Mouse (Mus musculus): ENCODE results near the gene Ndufs6. TPM values are rescaled to one million over a fixed set of nuclear protein-coding genes. Genes with fewer than 3 reads are reported as not detected.
A peak's percentile ranks its signal among the peaks of the same experiment; 100 is the strongest.

Ndufs6 gene
- polyA plus RNA-seq, 1 experiment from 2014 or later = 401 TPM

- H3K4me3 ChIP-seq = no peak overlapping the region
- no peak overlapping the region for H3K27ac ChIP-seq
- no peaks in the 10 kb centered on the region for H3K36me3 ChIP-seq
- no peaks in the 10 kb centered on the region for H3K9me3 ChIP-seq
- DNase-seq (ENCODE audit: low spot score) = no peak
- peaks cover 14% of the 10 kb centered on the region for H3K4me1 ChIP-seq (replicated peaks)
- no peaks in the 10 kb centered on the region; the same call in 1 of the 2 replicates for H3K27me3 ChIP-seq (ENCODE audit: insufficient read depth, poor library complexity, severe bottlenecking)
- WGBS = 79% methylated on average over 9 of the region's 9 CpGs
Observed at GRCm38 (mm10) chr13:73345102-73345890, 17.0 kb upstream of the Ndufs6 start.

- Histone ChIP-seq H3K4me1 (replicated peaks) (peaks cover 8% of the 10 kb centered on the region), H3K27me3 (ENCODE audit: insufficient read depth, poor library complexity, severe bottlenecking) (no peaks in the 10 kb centered on the region; the same call in 1 of the 2 replicates), H3K36me3 (no peaks in the 10 kb centered on the region), H3K27ac (no peak overlapping the region), H3K9me3 (no peaks in the 10 kb centered on the region), H3K4me3 (no peak overlapping the region)
- 69% methylated on average over 7 of the region's 7 CpGs for WGBS
- DNase-seq (ENCODE audit: low spot score) = no peak
Observed at GRCm38 (mm10) chr13:73336753-73337152, 8.4 kb upstream of the Ndufs6 start.

- Histone ChIP-seq H3K4me3 (peak overlapping the region; percentile 80), H3K9me3 (no peaks in the 10 kb centered on the region), H3K36me3 (no peaks in the 10 kb centered on the region), H3K4me1 (replicated peaks) (peaks cover 41% of the 10 kb centered on the region), H3K27me3 (ENCODE audit: insufficient read depth, poor library complexity, severe bottlenecking) (no peaks in the 10 kb centered on the region), H3K27ac (peak overlapping the region; percentile 93)
- DNase-seq (ENCODE audit: low spot score) = no peak
- WGBS = 81% methylated on average over 3 of the region's 3 CpGs
Observed at GRCm38 (mm10) chr13:73331736-73332135, 3.4 kb upstream of the Ndufs6 start.

GRCm38 (mm10) chr13:73330844-73331501 is 2.6 kb upstream of the Ndufs6 start:
- H3K27ac ChIP-seq = peak overlapping the region; percentile 93
- peak; percentile 86 for DNase-seq (ENCODE audit: low spot score)
- H3K4me3 ChIP-seq = peak overlapping the region; percentile 80
- H3K4me1 ChIP-seq (replicated peaks) = peaks cover 41% of the 10 kb centered on the region
- no peaks in the 10 kb centered on the region for H3K9me3 ChIP-seq
- WGBS = under 1% methylated on average over 42 of the region's 42 CpGs
- H3K36me3 ChIP-seq = peaks cover 7% of the 10 kb centered on the region
- no peaks in the 10 kb centered on the region for H3K27me3 ChIP-seq (ENCODE audit: insufficient read depth, poor library complexity, severe bottlenecking)

- no peak overlapping the region for H3K27ac ChIP-seq
- peaks cover 82% of the 10 kb centered on the region for H3K36me3 ChIP-seq
- H3K4me3 ChIP-seq = no peak overlapping the region
- 91% methylated on average over 4 of the region's 4 CpGs for WGBS
- H3K4me1 ChIP-seq (replicated peaks) = peaks cover 17% of the 10 kb centered on the region
- H3K9me3 ChIP-seq = no peaks in the 10 kb centered on the region
- DNase-seq (ENCODE audit: low spot score) = no peak
- H3K27me3 ChIP-seq (ENCODE audit: insufficient read depth, poor library complexity, severe bottlenecking) = no peaks in the 10 kb centered on the region
Observed at GRCm38 (mm10) chr13:73323406-73323805, 4.9 kb downstream of the Ndufs6 start.

- Histone ChIP-seq H3K4me1 (replicated peaks) (peaks cover 11% of the 10 kb centered on the region), H3K27me3 (ENCODE audit: insufficient read depth, poor library complexity, severe bottlenecking) (no peaks in the 10 kb centered on the region), H3K4me3 (no peak overlapping the region), H3K27ac (no peak overlapping the region), H3K36me3 (peaks cover 90% of the 10 kb centered on the region), H3K9me3 (peaks cover 5% of the 10 kb centered on the region)
- no peak for DNase-seq (ENCODE audit: low spot score)
- 83% methylated on average over 10 of the region's 10 CpGs for WGBS
Observed at GRCm38 (mm10) chr13:73322626-73323025, 5.7 kb downstream of the Ndufs6 start.

- Histone ChIP-seq H3K4me3 (no peak overlapping the region), H3K36me3 (peaks cover 95% of the 10 kb centered on the region), H3K27ac (no peak overlapping the region), H3K9me3 (peaks cover 13% of the 10 kb centered on the region), H3K27me3 (ENCODE audit: insufficient read depth, poor library complexity, severe bottlenecking) (no peaks in the 10 kb centered on the region), H3K4me1 (replicated peaks) (peaks cover 7% of the 10 kb centered on the region; the same call in 1 of the 2 replicates)
- WGBS = 96% methylated on average over 4 of the region's 4 CpGs
- no peak for DNase-seq (ENCODE audit: low spot score)
Observed at GRCm38 (mm10) chr13:73320048-73320447, 8.3 kb downstream of the Ndufs6 start.

GRCm38 (mm10) chr13:73310183-73310929 is 18.0 kb downstream of the Ndufs6 start:
- DNase-seq (ENCODE audit: low spot score) = peak; percentile 76
- peaks cover 36% of the 10 kb centered on the region; the same call in 1 of the 2 replicates for H3K27me3 ChIP-seq (ENCODE audit: insufficient read depth, poor library complexity, severe bottlenecking)
- 21% methylated on average over 8 of the region's 8 CpGs for WGBS
- peaks cover 23% of the 10 kb centered on the region for H3K4me1 ChIP-seq (replicated peaks)
- no peak overlapping the region for H3K4me3 ChIP-seq
- no peaks in the 10 kb centered on the region for H3K36me3 ChIP-seq
- H3K9me3 ChIP-seq = no peaks in the 10 kb centered on the region
- peak overlapping the region; percentile 18; the same call in 1 of the 2 replicates for H3K27ac ChIP-seq

- WGBS = 66% methylated on average over 4 of the region's 4 CpGs
Observed at GRCm38 (mm10) chr13:73306430-73306829, 21.9 kb downstream of the Ndufs6 start.

GRCm38 (mm10) chr13:73306085-73306410 is 22.3 kb downstream of the Ndufs6 start:
- Histone ChIP-seq H3K27me3 (ENCODE audit: insufficient read depth, poor library complexity, severe bottlenecking) (peaks cover 38% of the 10 kb centered on the region), H3K27ac (peak overlapping the region; percentile 77), H3K9me3 (no peaks in the 10 kb centered on the region), H3K36me3 (no peaks in the 10 kb centered on the region), H3K4me3 (no peak overlapping the region), H3K4me1 (replicated peaks) (peaks cover 41% of the 10 kb centered on the region)
- 38% methylated on average over 4 of the region's 4 CpGs for WGBS
- no peak for DNase-seq (ENCODE audit: low spot score)

More at GRCm38 (mm10) chr13:73306430-73306829, 21.9 kb downstream of the Ndufs6 start:
- Histone ChIP-seq H3K27me3 (ENCODE audit: insufficient read depth, poor library complexity, severe bottlenecking) (peaks cover 42% of the 10 kb centered on the region), H3K36me3 (no peaks in the 10 kb centered on the region), H3K4me1 (replicated peaks) (peaks cover 41% of the 10 kb centered on the region), H3K27ac (peak overlapping the region; percentile 24; the same call in 1 of the 2 replicates), H3K4me3 (no peak overlapping the region), H3K9me3 (no peaks in the 10 kb centered on the region)
- DNase-seq (ENCODE audit: low spot score) = no peak

GRCm38 (mm10) chr13:73305398-73306084 is 22.8 kb downstream of the Ndufs6 start:
- DNase-seq (ENCODE audit: low spot score) = peak; percentile 36
- peaks cover 41% of the 10 kb centered on the region for H3K4me1 ChIP-seq (replicated peaks)
- H3K4me3 ChIP-seq = no peak overlapping the region
- H3K36me3 ChIP-seq = no peaks in the 10 kb centered on the region
- H3K27me3 ChIP-seq (ENCODE audit: insufficient read depth, poor library complexity, severe bottlenecking) = peaks cover 37% of the 10 kb centered on the region
- peak overlapping the region; percentile 77 for H3K27ac ChIP-seq
- no peaks in the 10 kb centered on the region for H3K9me3 ChIP-seq
- 27% methylated on average over 8 of the region's 8 CpGs for whole genome bisulfite sequencing

GRCm38 (mm10) chr13:73304729-73305128 is 23.6 kb downstream of the Ndufs6 start:
- Histone ChIP-seq H3K27ac (peak overlapping the region; percentile 77), H3K36me3 (no peaks in the 10 kb centered on the region), H3K9me3 (no peaks in the 10 kb centered on the region), H3K4me1 (replicated peaks) (peaks cover 35% of the 10 kb centered on the region), H3K4me3 (no peak overlapping the region), H3K27me3 (ENCODE audit: insufficient read depth, poor library complexity, severe bottlenecking) (peaks cover 37% of the 10 kb centered on the region)
- no peak for DNase-seq (ENCODE audit: low spot score)
- WGBS = 56% methylated on average over 6 of the region's 6 CpGs

All from hindbrain, embryonic 10.5 days (tissue).